Mouse (Mus musculus) CH12.LX (cell line): ENCODE data around the gene Tm4sf19. TPM values are rescaled to one million over a fixed set of nuclear protein-coding genes. Genes with fewer than 3 reads are reported as not detected.

ENCODE experiments used
- DNase-seq: peaks from one replicate; pipeline ENCODE4 v3.0.0-alpha.2; 2013; ENCODE audit errors: extremely low read depth
- H3K27ac ChIP-seq: 2 replicates; pipeline ENCODE4 v1.5.1; 2012; ENCODE audit warnings: low read depth, mild to moderate bottlenecking, control low read depth, moderate library complexity; ENCODE audit not compliant: insufficient read depth
- H3K27me3 ChIP-seq: replicated peaks from 2 replicates; pipeline ENCODE3; 2012; ENCODE audit warnings: inconsistent platforms
- H3K36me3 ChIP-seq, 2 experiments: replicated peaks in 1 of 2; 2 replicates each; pipeline versions ENCODE3 to v1.6.1; 2012; ENCODE audit warnings: inconsistent platforms in 1 of 2, low read length in 1 of 2, mild to moderate bottlenecking in 1 of 2, mixed read lengths in 1 of 2, moderate library complexity in 1 of 2; ENCODE audit not compliant: control insufficient read depth in 1 of 2, insufficient read depth in 1 of 2
- H3K4me1 ChIP-seq, 2 experiments: 2 replicates each; pipeline ENCODE4 v1.6.1; 2012; ENCODE audit warnings: inconsistent platforms in 1 of 2, moderate library complexity in 1 of 2; ENCODE audit not compliant: insufficient read depth in 2 of 2, control insufficient read depth in 1 of 2
- H3K4me2 ChIP-seq: 2 replicates; pipeline ENCODE4 v1.6.1; 2012; ENCODE audit warnings: low read depth, mild to moderate bottlenecking, control low read depth; ENCODE audit not compliant: poor library complexity, insufficient read depth, severe bottlenecking
- H3K4me3 ChIP-seq, 3 experiments: fragments of 150-350 bp in 1 of 3; sonication (generic) in 1 of 3; replicated peaks in 1 of 3; 2 replicates each; pipeline versions ENCODE3 to v1.5.1; 2011 to 2012; ENCODE audit warnings: low read depth in 2 of 3, low read length in 2 of 3, mild to moderate bottlenecking in 2 of 3, moderate library complexity in 2 of 3, control low read depth in 1 of 3, improper control_type of control experiment in 1 of 3, inconsistent platforms in 1 of 3, mixed read lengths in 1 of 3; ENCODE audit not compliant: poor library complexity in 1 of 3
- H3K79me2 ChIP-seq: replicated peaks from 2 replicates; pipeline ENCODE4 v1.6.1; 2012; ENCODE audit warnings: mild to moderate bottlenecking, moderate library complexity; ENCODE audit not compliant: control insufficient read depth, poor library complexity, insufficient read depth, severe bottlenecking; ENCODE audit errors: extremely low read depth
- H3K9ac ChIP-seq: 2 replicates; pipeline ENCODE4 v1.6.1; 2012; ENCODE audit warnings: low read depth, mild to moderate bottlenecking, control low read depth, moderate library complexity; ENCODE audit not compliant: insufficient read depth
- H3K9me3 ChIP-seq: replicated peaks from 2 replicates; pipeline ENCODE3; 2012; ENCODE audit warnings: low read length, inconsistent platforms, mixed read lengths
- BHLHE40 ChIP-seq: IDR thresholded peaks from 2 replicates; pipeline ENCODE4 v1.6.1; 2011; ENCODE audit warnings: mild to moderate bottlenecking, low read depth, low read length, improper control_type of control experiment
- CHD1 ChIP-seq: IDR thresholded peaks from 2 replicates; pipeline ENCODE4 v1.6.1; 2012; ENCODE audit warnings: low read depth, low read length, improper control_type of control experiment, inconsistent platforms
- CHD2 ChIP-seq: IDR thresholded peaks from 2 replicates; pipeline ENCODE4 v1.6.1; 2011; ENCODE audit warnings: low read length, improper control_type of control experiment
- CTCF ChIP-seq, 2 experiments: IDR thresholded peaks in 1 of 2; conservative IDR thresholded peaks in 1 of 2; 2 replicates each; pipeline ENCODE4 v1.5.1; 2011 to 2012; ENCODE audit warnings: low read depth in 2 of 2, low read length in 2 of 2, improper control_type of control experiment in 1 of 2, inconsistent platforms in 1 of 2, mild to moderate bottlenecking in 1 of 2, moderate library complexity in 1 of 2
- E2F4 ChIP-seq: IDR thresholded peaks from 2 replicates; pipeline ENCODE4 v1.6.1; 2011; ENCODE audit warnings: low read depth, low read length, improper control_type of control experiment; ENCODE audit not compliant: insufficient replicate concordance
- HCFC1 ChIP-seq: IDR thresholded peaks from 2 replicates; pipeline ENCODE4 v1.6.1; 2012; ENCODE audit warnings: low read depth, mild to moderate bottlenecking, inconsistent platforms, low read length, improper control_type of control experiment
- JUN ChIP-seq: IDR thresholded peaks from 2 replicates; pipeline ENCODE4 v1.6.1; 2011; ENCODE audit warnings: low read depth, mild to moderate bottlenecking, low read length, improper control_type of control experiment, moderate library complexity; ENCODE audit not compliant: insufficient read depth
- KAT2A ChIP-seq: IDR thresholded peaks from 2 replicates; pipeline ENCODE4 v1.6.1; 2012; ENCODE audit warnings: low read length, improper control_type of control experiment, inconsistent platforms; ENCODE audit not compliant: insufficient replicate concordance
- MAFK ChIP-seq: IDR thresholded peaks from 2 replicates; pipeline ENCODE4 v1.6.1; 2011; ENCODE audit warnings: low read length, improper control_type of control experiment; ENCODE audit not compliant: insufficient replicate concordance
- NRF1 ChIP-seq: IDR thresholded peaks from 2 replicates; pipeline ENCODE4 v1.6.1; 2014; ENCODE audit warnings: low read depth, mild to moderate bottlenecking, inconsistent platforms, low read length, improper control_type of control experiment, moderate library complexity
- PAX5 ChIP-seq: IDR thresholded peaks from 2 replicates; pipeline ENCODE4 v1.6.1; 2012; ENCODE audit warnings: low read length, inconsistent platforms, mixed read lengths
- POLR2AphosphoS2 ChIP-seq: IDR thresholded peaks from 2 replicates; pipeline ENCODE4 v1.6.1; 2011; ENCODE audit warnings: low read depth, low read length, improper control_type of control experiment
- RAD21 ChIP-seq: IDR thresholded peaks from 2 replicates; pipeline ENCODE4 v1.6.1; 2011; ENCODE audit warnings: low read depth, mild to moderate bottlenecking, low read length, improper control_type of control experiment, moderate library complexity
- UBTF ChIP-seq: IDR thresholded peaks from 2 replicates; pipeline ENCODE4 v1.6.1; 2012; ENCODE audit warnings: low read depth, mild to moderate bottlenecking, inconsistent platforms, low read length, improper control_type of control experiment, moderate library complexity
- USF1 ChIP-seq: IDR thresholded peaks from 2 replicates; pipeline ENCODE4 v1.6.1; 2014; ENCODE audit warnings: low read depth, mild to moderate bottlenecking, inconsistent platforms, low read length, improper control_type of control experiment
- USF2 ChIP-seq: conservative IDR thresholded peaks from 2 replicates; pipeline ENCODE4 v1.6.1; 2011; ENCODE audit warnings: low read depth, low read length, improper control_type of control experiment
- ZC3H11A ChIP-seq: IDR thresholded peaks from 2 replicates; pipeline ENCODE4 v1.6.1; 2012; ENCODE audit warnings: low read depth, mild to moderate bottlenecking, inconsistent platforms, low read length, improper control_type of control experiment
- ZKSCAN1 ChIP-seq: IDR thresholded peaks from 2 replicates; pipeline ENCODE4 v1.6.1; 2012; ENCODE audit warnings: low read depth, inconsistent platforms, low read length, improper control_type of control experiment, borderline replicate concordance
- dilution Hi-C: fragments of 300-500 bp; cut with MboI; formaldehyde crosslinking; loops from 2 replicates; pipeline ENCODE4 v1.14.3; 2020; ENCODE audit warnings: low sequenced_read_pairs; ENCODE audit not compliant: extremely low pct_unique_long_range_greater_than_20kb, extremely low pct_ligation_motif_present
- in situ Hi-C: fragments of 300-500 bp; cut with MboI; formaldehyde crosslinking; loops from 3 replicates; pipeline ENCODE4 v1.14.3; 2019; ENCODE audit warnings: low sequenced_read_pairs, low pct_ligation_motif_present, low pct_unique_long_range_greater_than_20kb, mixed read lengths
- polyA plus RNA-seq: library from polyadenylated mRNA; unstranded; fragments of >175 nt; gene quantifications from 2 replicates; pipeline ENCODE4 v1.2.1, GENCODE M21; 2012; ENCODE audit warnings: low read depth; ENCODE audit not compliant: insufficient read length
- total RNA-seq, 2 experiments: library from RNA; depleted of rRNA; stranded (reverse); fragments of 300-350 nt in 1 of 2; fragments of >200 nt in 1 of 2; gene quantifications; 2 replicates each; pipeline ENCODE4 v1.2.3; 2012 to 2014

Tm4sf19 gene
- total and polyA plus RNA-seq, 3 experiments, result 0.25 to 1.3 (median 0.78) TPM

DNA sequence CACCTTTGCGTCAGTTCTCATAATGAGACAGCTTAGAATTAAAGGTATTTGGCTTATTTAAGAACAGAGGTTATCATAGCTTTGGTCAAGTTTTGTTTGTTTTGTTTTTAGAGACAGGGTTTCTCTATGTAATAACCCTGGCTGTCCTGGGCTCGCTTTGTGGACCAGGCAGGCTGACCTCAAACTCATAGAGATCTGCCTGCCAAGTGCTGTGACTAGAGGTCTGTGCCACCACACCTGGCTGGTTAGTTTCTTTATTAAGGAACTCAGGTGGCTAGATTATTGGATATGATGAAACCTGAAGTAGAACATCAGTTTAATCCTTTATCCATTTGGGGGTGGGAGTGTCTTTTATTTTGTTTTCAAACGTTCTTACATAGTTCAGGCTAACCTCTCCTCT is 10.5 kb upstream of the Tm4sf19 start:
- H3K4me1 ChIP-seq, result peaks cover under 1 to 4% of the 10 kb centered on the region in 2 experiments; a peak in 3 of 4 replicates
- peaks cover 33 to 73% of the 10 kb centered on the region in 2 experiments for H3K36me3 ChIP-seq
- no peak overlapping the region for H3K9ac ChIP-seq
- H3K4me2 ChIP-seq, result no peak overlapping the region
- dilution Hi-C loops, result no loop called here
- no peaks in the 10 kb centered on the region for H3K79me2 ChIP-seq
- H3K4me3 ChIP-seq, result no peak overlapping the region
- no peaks in the 10 kb centered on the region for H3K27me3 ChIP-seq
- DNase-seq, result no peak
- H3K9me3 ChIP-seq, result no peaks in the 10 kb centered on the region
- no peak overlapping the region for H3K27ac ChIP-seq
- TF ChIP-seq KAT2A (no peak), RAD21 (no peak), CTCF (conservative IDR thresholded peaks at IDR 0.05 in 1 of 2, IDR thresholded peaks at IDR 0.05 in 1 of 2; ENCODE audit: low read depth in 2 of 2, low read length in 2 of 2) (no peak), CHD2 (no peak), ZC3H11A (no peak), MAFK (no peak), POLR2AphosphoS2 (no peak), UBTF (no peak), CHD1 (no peak), USF1 (no peak)
- TF ChIP-seq, all 38 proteins: peak for 0
- in situ Hi-C loops, result no loop called here

DNA sequence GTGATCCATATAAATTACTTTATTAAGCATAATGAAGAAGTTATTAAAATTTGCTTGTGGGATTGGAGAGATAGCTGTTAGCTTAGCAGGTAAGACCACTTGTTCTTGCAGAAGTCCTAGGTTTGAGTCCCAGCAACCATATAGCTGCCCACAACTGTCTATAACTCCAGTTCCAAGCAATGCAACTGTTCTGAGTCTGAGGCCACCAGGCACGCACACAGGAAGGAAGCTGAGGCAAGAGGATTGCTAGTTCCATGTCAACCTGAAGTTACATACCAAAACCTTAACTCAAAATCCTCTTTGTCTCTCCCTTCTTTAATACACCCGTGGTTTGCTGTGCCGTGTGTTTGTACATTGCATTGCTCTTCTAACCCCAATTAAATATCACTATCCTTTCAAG is 9.4 kb upstream of the Tm4sf19 start:
- H3K36me3 ChIP-seq, result peaks cover 25 to 63% of the 10 kb centered on the region in 2 experiments
- in situ Hi-C loops, result no loop called here

More for the DNA sequence above, 9.4 kb upstream of the Tm4sf19 start:
- dilution Hi-C loops, result no loop called here
- peaks cover 10 to 14% of the 10 kb centered on the region in 2 experiments; a peak in 3 of 4 replicates for H3K4me1 ChIP-seq
- DNase-seq, result no peak
- TF ChIP-seq JUN (no peak), BHLHE40 (no peak), MAFK (no peak), NRF1 (no peak), ZKSCAN1 (no peak), USF2 (no peak), HCFC1 (no peak), E2F4 (no peak), PAX5 (no peak), KAT2A (no peak)
- TF ChIP-seq, all 38 proteins: peak for 0
- H3K27ac ChIP-seq, result no peak overlapping the region
- no peak overlapping the region for H3K9ac ChIP-seq
- H3K79me2 ChIP-seq, result no peaks in the 10 kb centered on the region; the same call in 1 of the 2 replicates
- H3K4me3 ChIP-seq, result no peak overlapping the region
- no peaks in the 10 kb centered on the region for H3K27me3 ChIP-seq
- no peaks in the 10 kb centered on the region for H3K9me3 ChIP-seq
- no peak overlapping the region for H3K4me2 ChIP-seq
